Mouse (Mus musculus) cortical plate, adult 2 months (tissue): Measurements from ENCODE around the gene Tmem132c.

Source experiments
- CTCF ChIP-seq: fragments of 200-500 bp; IDR thresholded peaks from 2 replicates; pipeline ENCODE4 v1.5.1; 2011; ENCODE audit warnings: mild to moderate bottlenecking, control low read depth, low read length; ENCODE audit not compliant: insufficient read depth; ENCODE audit errors: extremely low read depth
- POLR2A ChIP-seq: fragments of 200-500 bp; IDR thresholded peaks from 2 replicates; pipeline ENCODE4 v1.6.1; 2011; ENCODE audit warnings: mild to moderate bottlenecking, low read length, control low read depth; ENCODE audit not compliant: insufficient read depth; ENCODE audit errors: extremely low read depth

DNA sequence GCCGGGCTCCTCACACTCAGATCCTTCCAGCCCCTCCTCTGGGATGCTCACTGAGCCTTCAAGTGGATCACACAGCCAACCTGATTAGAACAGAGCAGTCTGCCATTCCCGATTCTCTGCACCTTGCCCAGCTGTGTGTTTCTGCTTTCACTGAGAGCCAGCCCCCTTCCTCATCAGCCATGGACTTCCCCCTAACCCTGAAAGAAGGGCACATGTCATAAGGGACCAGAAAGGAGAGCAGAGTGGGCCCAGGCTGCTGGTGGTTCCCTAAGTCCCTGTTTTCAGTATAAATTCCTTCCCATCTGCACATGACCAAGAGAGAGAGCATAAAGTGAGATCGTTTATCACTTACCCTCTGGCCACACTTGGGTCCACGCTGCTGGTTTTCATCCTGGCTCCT lies 39.6 kb downstream of the Tmem132c start:
- TF ChIP-seq CTCF, result no peak
- TF ChIP-seq POLR2A, result no peak
